In the genomic region with DNA sequence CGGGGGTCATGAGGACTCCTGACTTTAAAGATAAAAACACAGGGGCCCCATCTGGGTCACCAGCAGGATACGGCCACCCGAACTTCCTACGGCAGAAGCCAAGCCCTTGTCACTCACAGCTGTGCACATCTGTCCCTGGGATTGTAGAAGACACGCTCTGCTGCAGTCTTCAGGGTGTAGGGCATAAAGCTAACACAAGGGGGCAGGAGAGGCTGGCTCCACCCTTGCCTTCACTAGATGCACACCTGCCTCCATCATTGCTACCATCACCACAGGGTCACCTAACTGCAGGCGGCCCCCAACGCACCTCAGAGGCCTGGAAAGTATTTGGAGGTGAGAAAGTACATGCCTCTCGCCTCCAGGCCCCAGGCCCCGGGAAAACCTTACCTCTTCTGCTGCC, we compare ENCODE assay signal across 11 mouse cellular contexts. TPM values are rescaled to one million over a fixed set of nuclear protein-coding genes. Genes with fewer than 3 reads are reported as not detected.
DNase-seq lines count a peak whose midpoint lies in the region; ATAC-seq and TF ChIP-seq lines count a peak whose summit lies in the region.
"Had no signal": no experiment of that assay in that cellular context is flagged by ENCODE, and none has a peak within 500 bp of the region (broad histone marks: within the 10 kb centered on the region; RNA-seq: fewer than 3 reads in every experiment).

No protein-coding gene starts in this region.

- ATAC-seq in G1E (ENCODE audit: extremely low read depth, insufficient number of reproducible peaks, low FRiP score, poor library complexity, severe bottlenecking) = peak; percentile 40; the same call in 1 of the 2 replicates
- ATAC-seq in forebrain, embryonic 11.5 days (replicated peaks; ENCODE audit: low FRiP score) = no peak
- no peak for ATAC-seq in midbrain, embryonic 13.5 days

- H3K36me3 ChIP-seq in G1E (replicated peaks) = peaks cover 86% of the 10 kb centered on the region
- H3K36me3 ChIP-seq in forebrain, embryonic 11.5 days (ENCODE audit: control insufficient read depth, insufficient read depth, low read length) = peaks cover 66% of the 10 kb centered on the region
- H3K36me3 ChIP-seq in midbrain, embryonic 13.5 days = peaks cover 98% of the 10 kb centered on the region

- H3K4me2 ChIP-seq in forebrain, embryonic 11.5 days (ENCODE audit: low read depth, low read length, severe bottlenecking) = no peak overlapping the region
- no peak overlapping the region for H3K4me2 ChIP-seq in midbrain, embryonic 13.5 days (replicated peaks)
- H3K4me2 ChIP-seq: hindbrain, embryonic 15.5 days had no signal

- 95% methylated on average over 9 of the region's 9 CpGs for WGBS in forebrain, embryonic 11.5 days
- WGBS in midbrain, embryonic 13.5 days = 98% methylated on average over 9 of the region's 9 CpGs

- peak; percentile 71 for TF ChIP-seq CTCF in layer of hippocampus, adult 2 months (conservative IDR thresholded peaks at IDR 0.05)
- peak; percentile 30; the same call in 1 of the 2 replicates for TF ChIP-seq CTCF in G1E (IDR thresholded peaks at IDR 0.05; ENCODE audit: low read depth, low read length)

- no peak overlapping the region for H3K27ac ChIP-seq in layer of hippocampus, adult 2 months
- no peak overlapping the region for H3K27ac ChIP-seq in forebrain, embryonic 11.5 days (ENCODE audit: low read depth, low read length)
- no peak overlapping the region for H3K27ac ChIP-seq in midbrain, embryonic 13.5 days
- H3K27ac ChIP-seq: hindbrain, embryonic 15.5 days had no signal

- H3K9ac ChIP-seq in forebrain, embryonic 11.5 days (ENCODE audit: low read length) = no peak overlapping the region
- no peak overlapping the region for H3K9ac ChIP-seq in midbrain, embryonic 13.5 days (replicated peaks)
- H3K9ac ChIP-seq: hindbrain, embryonic 15.5 days had no signal

- peaks cover 8% of the 10 kb centered on the region; the same call in 1 of the 2 replicates for H3K27me3 ChIP-seq in G1E (ENCODE audit: insufficient read depth, low read length)
- no peaks in the 10 kb centered on the region for H3K27me3 ChIP-seq in forebrain, embryonic 11.5 days (ENCODE audit: control insufficient read depth, insufficient read depth, low read length)
- H3K27me3 ChIP-seq in midbrain, embryonic 13.5 days = no peaks in the 10 kb centered on the region
- H3K27me3 ChIP-seq: hindbrain, embryonic 15.5 days had no signal

- no peaks in the 10 kb centered on the region; the same call in 1 of the 2 replicates for H3K4me1 ChIP-seq in G1E (ENCODE audit: insufficient read depth, low read depth, low read length)
- H3K4me1 ChIP-seq in forebrain, embryonic 11.5 days (replicated peaks; ENCODE audit: control insufficient read depth, insufficient read depth, low read length) = no peaks in the 10 kb centered on the region
- no peaks in the 10 kb centered on the region for H3K4me1 ChIP-seq in midbrain, embryonic 13.5 days (replicated peaks)
- H3K4me1 ChIP-seq: hindbrain, embryonic 15.5 days had no signal

- no peak for DNase-seq in layer of hippocampus, adult 2 months (ENCODE audit: low spot score in 2 of 2)
- DNase-seq in layer of hippocampus, adult 8-10 months (ENCODE audit: low spot score in 2 of 2) = no peak
- DNase-seq in CD4-positive helper T cell, adult 2 months (ENCODE audit: low read depth, low spot score) = peak; percentile 42
- DNase-seq in G1E (ENCODE audit: low spot score) = no peak
- peak; percentile 47 for DNase-seq in lung, postnatal 36 days
- DNase-seq in frontal cortex, postnatal 10 days (ENCODE audit: low spot score in 2 of 2) = no peak
- DNase-seq in forebrain, embryonic 11.5 days (ENCODE audit: low spot score) = no peak
- DNase-seq: cerebellum, adult 11 months; heart, adult 11 months had no signal

- H3K4me3 ChIP-seq in layer of hippocampus, adult 2 months = no peak overlapping the region
- no peak overlapping the region for H3K4me3 ChIP-seq in G1E (ENCODE audit: low read depth, low read length)
- H3K4me3 ChIP-seq in forebrain, embryonic 11.5 days (ENCODE audit: low read depth, low read length) = no peak overlapping the region
- no peak overlapping the region for H3K4me3 ChIP-seq in midbrain, embryonic 13.5 days (replicated peaks)
- H3K4me3 ChIP-seq: hindbrain, embryonic 15.5 days had no signal

- no peaks in the 10 kb centered on the region for H3K9me3 ChIP-seq in G1E (replicated peaks)
- peaks cover 4% of the 10 kb centered on the region; the same call in 1 of the 2 replicates for H3K9me3 ChIP-seq in forebrain, embryonic 11.5 days (ENCODE audit: control insufficient read depth, low read length)
- 0 out of 2 replicates have a peak, but pooled peaks cover 4% of the 10 kb centered on the region for H3K9me3 ChIP-seq in midbrain, embryonic 13.5 days
- H3K9me3 ChIP-seq: hindbrain, embryonic 15.5 days had no signal

RNA-seq across cellular contexts. Expression of gene Ttyh3, which starts 19.8 kb away (rescaled TPM):
- 100 to 1,000 TPM; 187 to 201 TPM for total RNA-seq in layer of hippocampus, adult 2 months (2021)
- total RNA-seq in layer of hippocampus, adult 8-10 months (2022) = 100 to 1,000 TPM; 160 to 168 (median 167) TPM
- 68.7 and 71.0 TPM in 2 replicates for total RNA-seq in G1E (2014; fragmentation: Nextera tagmentation)
- total RNA-seq in G1E (2017) = 8.0 and 9.8 TPM in 2 replicates
- 99.4 and 100 TPM in 2 replicates for polyA plus RNA-seq in G1E (2012)
- polyA plus RNA-seq in forebrain, embryonic 11.5 days (2014; fragmentation: Nextera tagmentation; extraction: Ambion mirVana) = 83.3 and 91.5 TPM in 2 replicates
- polyA plus RNA-seq in midbrain, embryonic 13.5 days (2015; fragmentation: Nextera tagmentation; extraction: Ambion mirVana) = 53.6 and 76.6 TPM in 2 replicates

RNA-seq across cellular contexts. Expression of gene Lfng, which starts 21.9 kb away (rescaled TPM):
- total RNA-seq in layer of hippocampus, adult 2 months (2021) = 10 to 100 TPM; 23.9 to 24.8 TPM
- 10 to 100 TPM; 18.1 to 25.0 (median 22.8) TPM for total RNA-seq in layer of hippocampus, adult 8-10 months (2022)
- total RNA-seq in G1E (2014; fragmentation: Nextera tagmentation) (3.1 and 4.3 TPM in 2 replicates), G1E (2017) (11.4 and 15.2 TPM in 2 replicates)
- 11.2 and 12.0 TPM in 2 replicates for polyA plus RNA-seq in G1E (2012)
- polyA plus RNA-seq in forebrain, embryonic 11.5 days (2014; fragmentation: Nextera tagmentation; extraction: Ambion mirVana) = 41.8 and 45.4 TPM in 2 replicates
- 25.0 and 25.7 TPM in 2 replicates for polyA plus RNA-seq in midbrain, embryonic 13.5 days (2015; fragmentation: Nextera tagmentation; extraction: Ambion mirVana)

Comparison
In these comparisons a context has a peak if more than half of its experiments do, and no peak if none do; other contexts are left out.
1. DNase-seq: peak in CD4-positive helper T cell, adult 2 months (single experiment) and lung, postnatal 36 days (single experiment); none in layer of hippocampus, adult 2 months (0 of 2), layer of hippocampus, adult 8-10 months (0 of 2), G1E (single experiment), frontal cortex, postnatal 10 days (0 of 2) and forebrain, embryonic 11.5 days (single experiment).